Mouse (Mus musculus) midbrain, embryonic 15.5 days (tissue): Measurements from ENCODE around the gene Slc23a4. TPM values are rescaled to one million over a fixed set of nuclear protein-coding genes. Genes with fewer than 3 reads are reported as not detected.

Experiments
- ATAC-seq: fragments of 200-750 bp; cut with Nextera tagmentation; replicated peaks from 2 replicates; pipeline ENCODE4 v1.8.0; 2017; ENCODE audit warnings: moderate TSS enrichment
- H3K27ac ChIP-seq: fragments of 300-500 bp; sonication (generic); 2 replicates; pipeline ENCODE4 v1.5.1; 2015; ENCODE audit warnings: mild to moderate bottlenecking, inconsistent platforms
- H3K27me3 ChIP-seq: fragments of 300-500 bp; sonication (generic); replicated peaks from 2 replicates; pipeline ENCODE4 v1.6.1; 2015; ENCODE audit warnings: inconsistent platforms
- H3K36me3 ChIP-seq: fragments of 300-500 bp; sonication (generic); replicated peaks from 2 replicates; pipeline ENCODE4 v1.6.1; 2015; ENCODE audit warnings: inconsistent platforms
- H3K4me1 ChIP-seq: fragments of 300-500 bp; sonication (generic); 2 replicates; pipeline ENCODE4 v1.6.1; 2015; ENCODE audit warnings: inconsistent platforms
- H3K4me2 ChIP-seq: fragments of 300-500 bp; sonication (generic); 2 replicates; pipeline ENCODE4 v1.6.1; 2015; ENCODE audit warnings: inconsistent platforms, mild to moderate bottlenecking, moderate library complexity
- H3K4me3 ChIP-seq: fragments of 300-500 bp; sonication (generic); 2 replicates; pipeline ENCODE4 v1.5.1; 2015; ENCODE audit warnings: mild to moderate bottlenecking, inconsistent platforms
- H3K9ac ChIP-seq: fragments of 300-500 bp; sonication (generic); 2 replicates; pipeline ENCODE4 v1.6.1; 2015; ENCODE audit warnings: mild to moderate bottlenecking, inconsistent platforms
- H3K9me3 ChIP-seq: fragments of 300-500 bp; sonication (generic); 2 replicates; pipeline ENCODE4 v1.6.1; 2016; ENCODE audit warnings: inconsistent platforms
- WGBS: fragments of 180-500 bp; shearing (Covaris S2); methylation state at CpG from one replicate; pipeline ENCODE4 v1.1.7; 2015; ENCODE audit warnings: mixed read lengths; 5-methylcytosine and 5-hydroxymethylcytosine counted together
- polyA plus RNA-seq: library from polyadenylated mRNA; unstranded; fragments of >200 nt; fragmentation: Nextera tagmentation; extraction: Ambion mirVana; gene quantifications from 2 replicates; pipeline ENCODE4 v1.2.1, GENCODE M21; 2015

Gene Slc23a4
- polyA plus RNA-seq, 1 experiment from 2014 or later = 1.2 TPM

- H3K4me2 ChIP-seq = no peak overlapping the region
- H3K4me1 ChIP-seq = peaks cover 14% of the 10 kb centered on the region
- H3K4me3 ChIP-seq = no peak overlapping the region
- WGBS = 68% methylated on average over 2 of the region's 2 CpGs
- H3K27ac ChIP-seq = no peak overlapping the region
- H3K9ac ChIP-seq = no peak overlapping the region
- H3K36me3 ChIP-seq = peaks cover 15% of the 10 kb centered on the region; the same call in 1 of the 2 replicates
- ATAC-seq = no peak
- no peaks in the 10 kb centered on the region for H3K27me3 ChIP-seq
- H3K9me3 ChIP-seq = no peaks in the 10 kb centered on the region
Observed at GRCm38 (mm10) chr6:34907121-34907614, 81.0 kb downstream of the Slc23a4 start.

GRCm38 (mm10) chr6:34906661-34907060, 81.5 kb downstream of the Slc23a4 start:
- Histone ChIP-seq H3K4me3 (no peak overlapping the region), H3K4me2 (no peak overlapping the region), H3K4me1 (peaks cover 17% of the 10 kb centered on the region), H3K9ac (no peak overlapping the region), H3K27ac (no peak overlapping the region), H3K9me3 (no peaks in the 10 kb centered on the region), H3K27me3 (no peaks in the 10 kb centered on the region), H3K36me3 (peaks cover 15% of the 10 kb centered on the region; the same call in 1 of the 2 replicates)
- no peak for ATAC-seq
- 91% methylated on average over 4 of the region's 4 CpGs for WGBS

DNA sequence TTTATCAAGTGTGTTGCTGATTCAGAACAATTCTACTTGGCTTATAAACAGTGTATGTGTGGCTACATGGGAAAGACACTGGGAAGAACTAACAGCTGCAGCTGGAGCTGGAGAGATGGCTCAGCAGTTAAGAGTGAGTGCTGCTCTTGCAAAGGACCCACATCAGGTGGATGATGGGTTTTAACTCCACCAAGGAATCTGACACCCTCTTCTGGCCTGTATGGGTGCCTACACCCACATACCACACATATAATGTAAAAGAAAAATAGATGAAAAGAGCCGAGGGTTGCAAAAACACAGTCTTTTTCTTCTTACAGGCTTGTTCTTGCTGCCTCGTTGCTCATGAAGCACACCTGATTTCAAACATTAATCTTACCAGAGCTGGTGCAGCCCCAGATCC, 82.1 kb downstream of the Slc23a4 start:
- Histone ChIP-seq H3K4me2 (no peak overlapping the region), H3K4me3 (no peak overlapping the region), H3K4me1 (peaks cover 17% of the 10 kb centered on the region), H3K36me3 (peaks cover 15% of the 10 kb centered on the region; the same call in 1 of the 2 replicates), H3K27ac (no peak overlapping the region), H3K9me3 (no peaks in the 10 kb centered on the region), H3K27me3 (no peaks in the 10 kb centered on the region), H3K9ac (no peak overlapping the region)
- no peak for ATAC-seq
- 85% methylated on average over 2 of the region's 2 CpGs for WGBS

DNA sequence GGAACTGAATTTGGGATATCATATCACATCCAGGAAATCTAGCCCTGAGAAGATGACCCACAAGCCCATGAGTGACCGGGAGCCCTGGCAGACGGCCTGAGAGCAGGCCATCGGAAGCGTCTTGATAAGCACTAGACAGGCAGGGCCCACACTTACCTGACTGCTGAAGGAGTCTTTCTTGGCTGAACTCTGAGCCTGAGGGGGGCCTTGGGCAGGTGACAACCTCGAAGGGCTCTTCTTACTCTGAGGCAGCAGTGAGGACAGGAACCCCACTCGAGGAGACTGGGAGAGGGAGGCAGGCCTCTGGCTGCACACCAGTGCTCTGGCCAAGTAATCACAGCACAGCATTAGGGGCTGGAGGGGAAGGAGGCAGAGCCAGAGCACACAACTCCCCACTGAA, 83.8 kb downstream of the Slc23a4 start:
- WGBS = 94% methylated on average over 6 of the region's 6 CpGs
- Histone ChIP-seq H3K27ac (no peak overlapping the region), H3K4me2 (no peak overlapping the region), H3K4me1 (peaks cover 9% of the 10 kb centered on the region), H3K36me3 (peaks cover 15% of the 10 kb centered on the region; the same call in 1 of the 2 replicates), H3K4me3 (no peak overlapping the region), H3K9ac (no peak overlapping the region), H3K9me3 (no peaks in the 10 kb centered on the region), H3K27me3 (no peaks in the 10 kb centered on the region)
- ATAC-seq = no peak

DNA sequence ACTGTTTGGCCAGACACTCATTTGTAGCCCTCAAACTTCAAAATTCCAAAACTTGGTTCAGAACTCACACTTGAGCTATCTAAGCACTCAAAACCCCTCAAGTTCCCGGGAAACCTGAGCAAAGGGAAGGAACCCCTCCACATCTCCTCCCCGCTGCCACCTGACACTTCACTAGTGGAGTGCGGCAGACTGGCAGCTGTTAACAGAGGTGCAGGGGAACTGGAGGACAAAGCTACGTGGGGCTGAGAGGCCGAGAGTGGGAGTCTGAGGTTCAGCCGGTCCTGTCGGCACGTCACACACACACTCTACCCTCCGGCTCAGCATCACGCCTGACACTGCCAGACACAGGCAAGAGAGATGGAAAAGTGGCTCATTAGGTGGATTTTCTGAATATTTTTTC, 84.4 kb downstream of the Slc23a4 start:
- peaks cover 15% of the 10 kb centered on the region; the same call in 1 of the 2 replicates for H3K36me3 ChIP-seq
- no peak for ATAC-seq
- H3K4me2 ChIP-seq = no peak overlapping the region
- H3K9ac ChIP-seq = no peak overlapping the region
- no peaks in the 10 kb centered on the region for H3K27me3 ChIP-seq
- H3K4me3 ChIP-seq = no peak overlapping the region
- H3K9me3 ChIP-seq = no peaks in the 10 kb centered on the region
- H3K4me1 ChIP-seq = peaks cover 4% of the 10 kb centered on the region; the same call in 1 of the 2 replicates
- 86% methylated on average over 10 of the region's 10 CpGs for WGBS
- H3K27ac ChIP-seq = no peak overlapping the region

DNA sequence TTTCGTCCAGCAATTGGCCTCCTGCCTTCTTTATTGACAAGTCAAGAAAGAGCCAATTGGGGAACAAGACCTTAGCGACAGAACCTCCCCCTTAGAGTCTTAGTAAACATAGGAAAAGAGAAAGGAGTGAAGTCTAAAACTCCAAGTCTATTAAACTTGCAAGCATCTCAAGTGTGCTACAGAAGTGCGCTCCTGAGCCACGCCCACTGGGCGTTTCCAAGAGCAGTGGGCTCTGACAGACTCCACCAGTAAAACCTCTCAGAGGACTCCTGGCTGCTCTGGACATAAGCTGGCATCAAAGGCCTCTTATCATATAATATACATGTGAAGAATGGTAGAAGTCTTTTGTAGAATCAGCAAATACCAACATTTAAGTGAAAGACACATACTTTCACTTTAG, 84.8 kb downstream of the Slc23a4 start:
- H3K9ac ChIP-seq = no peak overlapping the region
- no peak overlapping the region for H3K4me2 ChIP-seq
- no peaks in the 10 kb centered on the region for H3K9me3 ChIP-seq
- 86% methylated on average over 5 of the region's 5 CpGs for WGBS
- H3K4me3 ChIP-seq = no peak overlapping the region
- peaks cover 15% of the 10 kb centered on the region; the same call in 1 of the 2 replicates for H3K36me3 ChIP-seq
- H3K27ac ChIP-seq = no peak overlapping the region
- H3K27me3 ChIP-seq = no peaks in the 10 kb centered on the region
- H3K4me1 ChIP-seq = 0 out of 2 replicates have a peak, but pooled peaks cover 3% of the 10 kb centered on the region
- ATAC-seq = no peak

- ATAC-seq = no peak
- H3K9me3 ChIP-seq = no peaks in the 10 kb centered on the region
- H3K27me3 ChIP-seq = no peaks in the 10 kb centered on the region
- 0 out of 2 replicates have a peak, but pooled peaks cover 3% of the 10 kb centered on the region for H3K4me1 ChIP-seq
- H3K9ac ChIP-seq = no peak overlapping the region
- H3K4me2 ChIP-seq = no peak overlapping the region
- no peak overlapping the region for H3K4me3 ChIP-seq
- H3K36me3 ChIP-seq = peaks cover 15% of the 10 kb centered on the region; the same call in 1 of the 2 replicates
- no peak overlapping the region for H3K27ac ChIP-seq
- WGBS = 93% methylated on average over 7 of the region's 7 CpGs
Observed at GRCm38 (mm10) chr6:34902578-34902977, 85.6 kb downstream of the Slc23a4 start.

DNA sequence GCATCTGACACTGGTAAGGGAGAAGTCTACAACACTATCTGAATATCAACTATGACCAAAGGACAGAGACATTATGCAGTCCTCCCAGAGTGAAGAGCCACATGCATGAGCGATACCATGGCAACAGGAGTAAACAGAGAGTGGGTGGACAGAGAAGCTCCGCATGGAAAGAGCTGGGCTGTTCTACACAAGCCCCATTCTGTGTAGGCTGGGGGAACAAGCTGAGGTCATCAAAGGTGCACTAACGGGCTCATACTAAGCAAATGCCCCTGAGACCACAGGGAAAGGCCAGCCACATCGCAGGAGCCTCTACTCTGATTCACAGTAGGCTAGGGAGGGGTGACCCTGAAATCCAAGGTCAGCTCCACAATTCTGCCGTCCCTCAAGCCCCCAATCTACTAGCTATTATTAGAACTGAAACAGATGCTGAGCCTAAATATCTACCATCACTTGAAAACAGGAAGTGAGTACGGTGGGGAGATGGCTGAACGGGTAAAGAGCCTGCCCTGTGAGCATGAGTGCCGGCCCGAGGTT, 86.2 kb downstream of the Slc23a4 start:
- Histone ChIP-seq H3K4me2 (no peak overlapping the region), H3K9me3 (no peaks in the 10 kb centered on the region), H3K4me3 (no peak overlapping the region), H3K36me3 (peaks cover 13% of the 10 kb centered on the region; the same call in 1 of the 2 replicates), H3K27me3 (no peaks in the 10 kb centered on the region), H3K27ac (no peak overlapping the region), H3K9ac (no peak overlapping the region), H3K4me1 (0 out of 2 replicates have a peak, but pooled peaks cover 3% of the 10 kb centered on the region)
- ATAC-seq = no peak
- 63% methylated on average over 9 of the region's 9 CpGs for WGBS

GRCm38 (mm10) chr6:34900990-34901389, 87.2 kb downstream of the Slc23a4 start:
- H3K4me2 ChIP-seq = no peak overlapping the region
- WGBS = 76% methylated on average over 2 of the region's 2 CpGs
- H3K9me3 ChIP-seq = no peaks in the 10 kb centered on the region
- no peak overlapping the region for H3K9ac ChIP-seq
- H3K27ac ChIP-seq = no peak overlapping the region
- no peaks in the 10 kb centered on the region for H3K27me3 ChIP-seq
- H3K4me3 ChIP-seq = no peak overlapping the region
- H3K36me3 ChIP-seq = peaks cover 8% of the 10 kb centered on the region; the same call in 1 of the 2 replicates
- no peak for ATAC-seq
- H3K4me1 ChIP-seq = 0 out of 2 replicates have a peak, but pooled peaks cover 3% of the 10 kb centered on the region

- no peak for ATAC-seq
- WGBS = 98% methylated on average over 2 of the region's 2 CpGs
- Histone ChIP-seq H3K4me2 (no peak overlapping the region), H3K4me3 (no peak overlapping the region), H3K27ac (no peak overlapping the region), H3K4me1 (0 out of 2 replicates have a peak, but pooled peaks cover 3% of the 10 kb centered on the region), H3K9me3 (no peaks in the 10 kb centered on the region), H3K36me3 (peaks cover 16% of the 10 kb centered on the region; the same call in 1 of the 2 replicates), H3K27me3 (no peaks in the 10 kb centered on the region), H3K9ac (no peak overlapping the region)
Observed at GRCm38 (mm10) chr6:34899127-34899526, 89.1 kb downstream of the Slc23a4 start.

DNA sequence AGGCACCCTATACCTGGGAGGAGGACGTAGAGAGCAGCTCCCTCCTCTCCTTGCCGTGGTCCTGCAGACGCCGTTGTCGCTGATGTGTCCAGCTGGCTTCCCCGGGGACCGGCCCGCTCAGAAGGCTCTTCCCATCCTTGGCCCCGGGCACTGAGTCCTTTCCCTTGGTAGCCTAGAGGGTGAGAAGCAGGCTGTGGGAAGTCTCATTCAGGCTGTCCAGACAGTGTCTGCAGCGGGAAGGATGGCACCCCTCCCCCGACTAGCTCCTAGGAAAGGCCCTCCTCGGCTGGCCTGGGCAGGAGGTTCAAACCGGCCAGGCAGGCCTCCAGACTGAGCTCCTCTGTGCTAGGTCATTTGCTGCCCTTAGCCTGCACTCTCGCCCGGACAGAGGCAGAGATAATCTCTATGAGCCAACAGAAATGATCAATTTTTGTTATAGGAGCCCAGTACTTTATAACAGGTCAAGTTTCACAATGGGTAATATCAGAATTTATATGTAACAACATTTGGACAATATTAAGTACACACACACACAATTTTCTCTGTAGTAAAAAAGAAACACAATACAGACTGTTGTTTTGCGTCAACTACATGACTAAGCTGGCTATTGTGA, 91.9 kb downstream of the Slc23a4 start:
- H3K4me3 ChIP-seq = no peak overlapping the region
- H3K27me3 ChIP-seq = no peaks in the 10 kb centered on the region
- no peak overlapping the region for H3K4me2 ChIP-seq
- no peak overlapping the region for H3K27ac ChIP-seq
- no peaks in the 10 kb centered on the region for H3K9me3 ChIP-seq
- no peak for ATAC-seq
- peaks cover 33% of the 10 kb centered on the region; the same call in 1 of the 2 replicates for H3K36me3 ChIP-seq
- no peak overlapping the region; the same call in 1 of the 2 replicates for H3K9ac ChIP-seq
- H3K4me1 ChIP-seq = no peaks in the 10 kb centered on the region
- WGBS = 58% methylated on average over 16 of the region's 16 CpGs

- no peak overlapping the region for H3K27ac ChIP-seq
- no peak overlapping the region for H3K4me2 ChIP-seq
- H3K9ac ChIP-seq = no peak overlapping the region
- no peaks in the 10 kb centered on the region for H3K27me3 ChIP-seq
- H3K36me3 ChIP-seq = peaks cover 34% of the 10 kb centered on the region; the same call in 1 of the 2 replicates
- no peaks in the 10 kb centered on the region for H3K9me3 ChIP-seq
- no peak overlapping the region for H3K4me3 ChIP-seq
- ATAC-seq = no peak
- H3K4me1 ChIP-seq = no peaks in the 10 kb centered on the region
- WGBS = 85% methylated on average over 7 of the region's 7 CpGs
Observed at GRCm38 (mm10) chr6:34895569-34895968, 92.6 kb downstream of the Slc23a4 start.
